Mouse (Mus musculus) olfactory bulb, adult 2 months (tissue): ENCODE data around the gene Usp54.

Experiments
- CTCF ChIP-seq: fragments of 200-500 bp; IDR thresholded peaks from 2 replicates; pipeline ENCODE4 v1.5.1; 2012; ENCODE audit warnings: low read depth, mild to moderate bottlenecking, low read length, moderate library complexity; ENCODE audit not compliant: insufficient read depth
- POLR2A ChIP-seq: fragments of 200-500 bp; IDR thresholded peaks from 2 replicates; pipeline ENCODE4 v1.6.1; 2012; ENCODE audit warnings: mild to moderate bottlenecking, low read depth, low read length, moderate library complexity; ENCODE audit not compliant: insufficient read depth

- no peak for TF ChIP-seq CTCF
- TF ChIP-seq POLR2A: no peak
Observed at GRCm38 (mm10) chr14:20639918-20640619, 794 bp downstream of the Usp54 start.
